Mouse (Mus musculus) hindbrain, postnatal 0 days (tissue): ENCODE measurements around the gene Thrb. TPM values are rescaled to one million over a fixed set of nuclear protein-coding genes. Genes with fewer than 3 reads are reported as not detected.

Experiments
- ATAC-seq: fragments of 200-750 bp; cut with Nextera tagmentation; 2 replicates; pipeline ENCODE4 v1.8.0; 2017; ENCODE audit warnings: mild to moderate bottlenecking, moderate TSS enrichment, moderate library complexity
- DNase-seq: peaks from one replicate; pipeline ENCODE4 v3.0.0-alpha.2; 2015; ENCODE audit warnings: low spot score
- H3K27ac ChIP-seq: fragments of 300-500 bp; sonication (generic); 2 replicates; pipeline ENCODE4 v1.5.1; 2014; ENCODE audit warnings: mild to moderate bottlenecking
- H3K27me3 ChIP-seq: fragments of 300-500 bp; sonication (generic); 2 replicates; pipeline ENCODE4 v1.6.1; 2014; ENCODE audit warnings: low read length, mixed read lengths; ENCODE audit not compliant: insufficient read depth
- H3K36me3 ChIP-seq: fragments of 300-500 bp; sonication (generic); 2 replicates; pipeline ENCODE4 v1.6.1; 2014; ENCODE audit warnings: low read length, mixed read lengths; ENCODE audit not compliant: insufficient read depth
- H3K4me1 ChIP-seq: fragments of 300-500 bp; sonication (generic); 2 replicates; pipeline ENCODE4 v1.6.1; 2014; ENCODE audit warnings: antibody characterized with exemption, low read length, mixed read lengths; ENCODE audit not compliant: insufficient read depth
- H3K4me2 ChIP-seq: fragments of 300-500 bp; sonication (generic); 2 replicates; pipeline ENCODE4 v1.6.1; 2014; ENCODE audit warnings: low read depth, mild to moderate bottlenecking, low read length, moderate library complexity, mixed read lengths
- H3K4me3 ChIP-seq: fragments of 300-500 bp; sonication (generic); 2 replicates; pipeline ENCODE4 v1.5.1; 2014; ENCODE audit warnings: low read length
- H3K9ac ChIP-seq: fragments of 300-500 bp; sonication (generic); replicated peaks from 2 replicates; pipeline ENCODE4 v1.6.1; 2014; ENCODE audit warnings: mild to moderate bottlenecking, low read length, moderate library complexity, mixed read lengths
- H3K9me3 ChIP-seq: fragments of 300-500 bp; sonication (generic); 2 replicates; pipeline ENCODE4 v1.6.1; 2016; ENCODE audit warnings: low read length, mixed read lengths
- CTCF ChIP-seq: IDR thresholded peaks from 2 replicates; pipeline ENCODE4 v1.5.1; 2016; ENCODE audit warnings: antibody characterized with exemption, control low read depth, low read depth
- WGBS: fragments of 180-500 bp; shearing (Covaris S2); extraction: QIAGEN DNeasy Blood & Tissue Kit; methylation state at CpG from one replicate; pipeline ENCODE4 v1.1.7; 2014; 5-methylcytosine and 5-hydroxymethylcytosine counted together
- polyA plus RNA-seq: library from polyadenylated mRNA; unstranded; fragments of >200 nt; fragmentation: Nextera tagmentation; extraction: Ambion mirVana; gene quantifications from 2 replicates; pipeline ENCODE4 v1.2.1, GENCODE M21; 2015
- total RNA-seq: library from RNA; depleted of rRNA; stranded (reverse); fragments of >200 nt; gene quantifications from 2 replicates; pipeline ENCODE4 v1.2.3, GENCODE M21; 2014

The Thrb gene
- total and polyA plus RNA-seq, 2 experiments from 2014 or later, result 2.8 to 5.3 TPM

GRCm38 (mm10) chr14:17879446-17879845 is 219.4 kb downstream of the Thrb start:
- TF ChIP-seq CTCF, result no peak
- no peak for DNase-seq
- Histone ChIP-seq H3K4me3 (no peak overlapping the region), H3K9ac (no peak overlapping the region), H3K9me3 (no peaks in the 10 kb centered on the region), H3K4me2 (no peak overlapping the region), H3K36me3 (no peaks in the 10 kb centered on the region), H3K4me1 (no peaks in the 10 kb centered on the region), H3K27me3 (no peaks in the 10 kb centered on the region), H3K27ac (no peak overlapping the region)
- ATAC-seq, result no peak
- 88% methylated on average over 5 of the region's 5 CpGs for WGBS

GRCm38 (mm10) chr14:17884884-17885283 is 224.8 kb downstream of the Thrb start:
- Histone ChIP-seq H3K36me3 (no peaks in the 10 kb centered on the region), H3K9ac (no peak overlapping the region), H3K27ac (no peak overlapping the region), H3K9me3 (no peaks in the 10 kb centered on the region), H3K4me2 (no peak overlapping the region), H3K27me3 (no peaks in the 10 kb centered on the region), H3K4me1 (no peaks in the 10 kb centered on the region), H3K4me3 (no peak overlapping the region)
- WGBS, result 68% methylated on average over 13 of the region's 13 CpGs
- DNase-seq (no peak), ATAC-seq (no peak)
- no peak for TF ChIP-seq CTCF

GRCm38 (mm10) chr14:17885320-17885719 is 225.3 kb downstream of the Thrb start:
- 90% methylated on average over 3 of the region's 3 CpGs for WGBS
- no peak for DNase-seq
- Histone ChIP-seq H3K4me1 (no peaks in the 10 kb centered on the region), H3K9me3 (no peaks in the 10 kb centered on the region), H3K27ac (no peak overlapping the region), H3K4me3 (no peak overlapping the region), H3K4me2 (no peak overlapping the region), H3K36me3 (no peaks in the 10 kb centered on the region), H3K27me3 (no peaks in the 10 kb centered on the region), H3K9ac (no peak overlapping the region)
- ATAC-seq, result no peak
- no peak for TF ChIP-seq CTCF

- H3K9ac ChIP-seq, result no peak overlapping the region
- no peaks in the 10 kb centered on the region for H3K27me3 ChIP-seq
- H3K4me3 ChIP-seq, result no peak overlapping the region
- H3K36me3 ChIP-seq, result no peaks in the 10 kb centered on the region
- ATAC-seq (no peak), DNase-seq (no peak)
- H3K4me2 ChIP-seq, result no peak overlapping the region
- no peaks in the 10 kb centered on the region for H3K4me1 ChIP-seq
- H3K27ac ChIP-seq, result no peak overlapping the region
- TF ChIP-seq CTCF, result no peak
- H3K9me3 ChIP-seq, result no peaks in the 10 kb centered on the region
- 86% methylated on average over 1 of the region's 1 CpGs for WGBS
Measured at GRCm38 (mm10) chr14:17894791-17895190, 234.7 kb downstream of the Thrb start.

GRCm38 (mm10) chr14:17899733-17900413 is 239.8 kb downstream of the Thrb start:
- Histone ChIP-seq H3K9me3 (no peaks in the 10 kb centered on the region), H3K27me3 (no peaks in the 10 kb centered on the region), H3K4me2 (no peak overlapping the region), H3K36me3 (no peaks in the 10 kb centered on the region), H3K4me3 (no peak overlapping the region), H3K9ac (no peak overlapping the region), H3K27ac (no peak overlapping the region), H3K4me1 (no peaks in the 10 kb centered on the region)
- DNase-seq, result no peak
- no peak for ATAC-seq
- WGBS, result 91% methylated on average over 6 of the region's 6 CpGs
- no peak for TF ChIP-seq CTCF

- Histone ChIP-seq H3K9ac (no peak overlapping the region), H3K4me3 (no peak overlapping the region), H3K27ac (no peak overlapping the region), H3K4me2 (no peak overlapping the region), H3K36me3 (no peaks in the 10 kb centered on the region), H3K4me1 (no peaks in the 10 kb centered on the region), H3K9me3 (no peaks in the 10 kb centered on the region), H3K27me3 (no peaks in the 10 kb centered on the region)
- 34% methylated on average over 3 of the region's 3 CpGs for WGBS
- ATAC-seq, result peak; percentile 66
- no peak for TF ChIP-seq CTCF
- peak; percentile 45 for DNase-seq
Measured at GRCm38 (mm10) chr14:17900414-17900795, 240.3 kb downstream of the Thrb start.

- Histone ChIP-seq H3K36me3 (no peaks in the 10 kb centered on the region), H3K9me3 (no peaks in the 10 kb centered on the region), H3K27ac (no peak overlapping the region), H3K4me2 (no peak overlapping the region), H3K4me1 (no peaks in the 10 kb centered on the region), H3K27me3 (no peaks in the 10 kb centered on the region), H3K4me3 (no peak overlapping the region), H3K9ac (no peak overlapping the region)
- WGBS, result 76% methylated on average over 2 of the region's 2 CpGs
- ATAC-seq (no peak), DNase-seq (no peak)
- TF ChIP-seq CTCF, result no peak
Measured at GRCm38 (mm10) chr14:17902426-17902825, 242.4 kb downstream of the Thrb start.
